Mouse (Mus musculus) adipose tissue, adult 10 weeks (tissue): ENCODE results near the gene Olfr65. TPM values are rescaled to one million over a fixed set of nuclear protein-coding genes. Genes with fewer than 3 reads are reported as not detected.

Source experiments
- polyA plus RNA-seq: library from polyadenylated mRNA; stranded (reverse); fragments of 350-450 nt; fragmentation: Illumina TruSeq; extraction: RNeasy Lipid Tissue Mini Kit (QIAGEN cat#74804); gene quantifications from one replicate; pipeline ENCODE4 v1.2.3, GENCODE M21; 2014; ENCODE audit warnings: low read depth, low replicate concordance

The Olfr65 gene
- polyA plus RNA-seq: not detected

GRCm38 (mm10) chr7:103903187-103903586, at the start of gene Olfr65:
Gene Olfr65, plus strand, starts transcription at chr7:103903487.

GRCm38 (mm10) chr7:103886152-103886551, 17.1 kb upstream of the Olfr65 start, which contains the start of gene Olfr66:
Gene Olfr66, minus strand, starts transcription at chr7:103886252.

GRCm38 (mm10) chr7:103894385-103894784, 8.9 kb upstream of the Olfr65 start, which contains the start of gene Olfr64:
Gene Olfr64, minus strand, starts transcription at chr7:103894485.

GRCm38 (mm10) chr7:103928525-103928924, 25.2 kb downstream of the Olfr65 start, which contains the start of gene Olfr631:
Gene Olfr631, plus strand, starts transcription at chr7:103928825.

GRCm38 (mm10) chr7:103934264-103934663, 31.0 kb downstream of the Olfr65 start, which contains the start of gene Olfr632:
Gene Olfr632, plus strand, starts transcription at chr7:103934347.

GRCm38 (mm10) chr7:103944137-103944536, 40.9 kb downstream of the Olfr65 start, which contains the start of gene Olfr633:
Gene Olfr633, plus strand, starts transcription at chr7:103944437.

Other genes with a start within 250 kb of the Olfr65 start
- gene Olfr623, start 239.8 kb upstream of the Olfr65 start, polyA plus RNA-seq: not detected
- gene Olfr624, start 232.3 kb upstream of the Olfr65 start, polyA plus RNA-seq: 0.11 TPM
- gene Olfr625-ps1, start 220.8 kb upstream of the Olfr65 start, polyA plus RNA-seq: not detected
- gene Olfr243, start 188.8 kb upstream of the Olfr65 start, polyA plus RNA-seq: not detected
- gene Olfr628, start 173.1 kb upstream of the Olfr65 start, polyA plus RNA-seq: not detected
- not detected for gene Olfr629, start 158.5 kb upstream of the Olfr65 start, polyA plus RNA-seq
- not detected for gene Olfr630, start 146.2 kb upstream of the Olfr65 start, polyA plus RNA-seq
- gene Olfr69, start 131.9 kb upstream of the Olfr65 start, polyA plus RNA-seq: not detected
- gene Olfr68, start 123.8 kb upstream of the Olfr65 start, polyA plus RNA-seq: not detected
- not detected for gene Olfr67, start 111.7 kb upstream of the Olfr65 start, polyA plus RNA-seq
- 353 TPM for gene Hbb-bt, start 89.5 kb upstream of the Olfr65 start, polyA plus RNA-seq
- 2,394 TPM for gene Hbb-bs, start 75.4 kb upstream of the Olfr65 start, polyA plus RNA-seq
- gene Hbb-bh2, start 63.0 kb upstream of the Olfr65 start, polyA plus RNA-seq: not detected
- not detected for gene Hbb-bh1, start 60.3 kb upstream of the Olfr65 start, polyA plus RNA-seq
- not detected for gene Hbb-y, start 50.3 kb upstream of the Olfr65 start, polyA plus RNA-seq
- gene Olfr66, start 17.2 kb upstream of the Olfr65 start, polyA plus RNA-seq: not detected
- gene Olfr64, start 9.0 kb upstream of the Olfr65 start, polyA plus RNA-seq: not detected
- gene Olfr631, start 25.3 kb downstream of the Olfr65 start, polyA plus RNA-seq: not detected
- gene Olfr632, start 30.9 kb downstream of the Olfr65 start, polyA plus RNA-seq: not detected
- gene Olfr633, start 41.0 kb downstream of the Olfr65 start, polyA plus RNA-seq: not detected
- not detected for gene Olfr635, start 67.7 kb downstream of the Olfr65 start, polyA plus RNA-seq
- gene Olfr638, start 95.3 kb downstream of the Olfr65 start, polyA plus RNA-seq: not detected
- not detected for gene Olfr639, start 113.8 kb downstream of the Olfr65 start, polyA plus RNA-seq
- not detected for gene Olfr640, start 122.1 kb downstream of the Olfr65 start, polyA plus RNA-seq
- not detected for gene Olfr641, start 132.0 kb downstream of the Olfr65 start, polyA plus RNA-seq
- gene Olfr642, start 149.2 kb downstream of the Olfr65 start, polyA plus RNA-seq: not detected
- not detected for gene 4930516K23Rik, start 158.0 kb downstream of the Olfr65 start, polyA plus RNA-seq
- gene Olfr644, start 168.4 kb downstream of the Olfr65 start, polyA plus RNA-seq: not detected
- not detected for gene Olfr645, start 182.0 kb downstream of the Olfr65 start, polyA plus RNA-seq
- gene Olfr646, start 201.4 kb downstream of the Olfr65 start, polyA plus RNA-seq: not detected
- 0.88 TPM for gene Ubqln5, start 226.3 kb downstream of the Olfr65 start, polyA plus RNA-seq
- gene Olfr643, start 233.9 kb downstream of the Olfr65 start, polyA plus RNA-seq: not detected
- 7.9 TPM for gene Ubqln3, start 239.8 kb downstream of the Olfr65 start, polyA plus RNA-seq
- 6.5 TPM for gene Ubqlnl, start 247.1 kb downstream of the Olfr65 start, polyA plus RNA-seq